Mouse (Mus musculus): ENCODE results near the gene Cul9. TPM values are rescaled to one million over a fixed set of nuclear protein-coding genes. Genes with fewer than 3 reads are reported as not detected.
"Not testable (repeated sequence)": the region's sequence is repeated elsewhere in the genome, so short reads cannot be mapped to it uniquely, and the experiment has no call there.

Cul9 gene
- total RNA-seq (2021), result 10 to 100 TPM; 26.2 to 26.6 TPM
- long read RNA-seq, experiment 1, partial matches to known transcripts, result 3 of 3 reads
- long read RNA-seq, experiment 1, other reads (novel, unspliced or antisense), result 0 of 3 reads
- long read RNA-seq, experiment 2, partial matches to known transcripts, result 15 of 25 reads
- long read RNA-seq, experiment 2, other reads (novel, unspliced or antisense), result 10 of 25 reads

DNA sequence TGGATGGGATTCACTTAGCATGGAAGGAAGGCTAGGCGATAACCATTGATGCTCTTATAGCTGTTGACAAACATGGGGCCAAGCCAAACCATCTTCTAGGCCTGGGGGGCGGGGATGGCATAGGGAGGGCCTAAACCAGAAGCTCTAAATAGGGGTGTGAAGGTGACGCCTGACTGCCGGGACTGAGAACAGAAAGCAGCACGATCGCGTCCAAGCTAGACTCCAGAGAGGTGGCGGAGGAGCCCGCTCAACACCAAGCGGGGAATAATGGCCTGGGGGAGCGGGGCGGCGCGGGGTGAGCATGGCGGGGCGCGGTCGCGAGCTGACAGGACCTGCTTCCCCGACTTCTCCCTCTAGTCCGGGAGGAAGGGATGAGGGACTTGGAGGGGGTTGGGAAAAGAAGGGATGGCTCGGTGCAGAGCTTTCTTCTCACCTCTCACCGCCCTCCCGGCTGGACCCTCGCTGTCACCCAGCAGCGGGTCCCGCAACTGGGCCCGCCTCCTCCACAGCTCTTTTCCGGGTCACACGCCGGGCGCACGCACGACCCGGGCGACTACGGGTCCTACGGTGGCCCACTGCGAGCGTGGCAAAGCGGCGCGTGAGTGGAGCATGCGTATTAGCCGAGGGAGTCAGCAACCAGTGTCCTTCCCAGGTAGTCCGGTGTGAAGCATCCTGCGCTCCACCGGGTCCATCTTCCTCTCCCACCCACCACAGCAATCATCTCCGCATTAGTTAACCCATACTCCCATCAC, at the start of gene Cul9:
Gene Cul9, minus strand, starts transcription at position 576 of the 752 bp plus-strand sequence.
- peak; percentile 60 to 70 for DNase-seq (ENCODE audit: low spot score in 2 of 2)

DNA sequence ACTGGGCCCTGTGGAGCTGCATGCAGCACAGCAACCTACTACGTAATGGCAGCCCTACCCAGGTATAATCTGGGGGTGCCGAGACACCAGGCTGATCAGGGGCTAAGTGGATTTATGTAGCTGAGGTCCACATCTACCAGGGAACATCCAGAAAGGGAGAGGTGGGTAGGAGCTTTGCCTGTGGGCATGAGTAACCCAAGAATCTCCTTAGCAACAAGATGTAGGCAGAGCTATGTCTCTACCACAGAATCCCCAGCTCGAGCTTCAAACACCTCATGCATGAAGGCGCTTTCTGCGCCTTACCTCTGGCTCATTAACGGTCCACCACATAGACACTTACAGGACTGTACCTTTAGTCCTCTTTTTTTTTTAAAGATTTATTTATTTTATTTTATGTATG, 49.1 kb upstream of the Cul9 start:
- no peak for DNase-seq (ENCODE audit: low spot score in 2 of 2)

DNA sequence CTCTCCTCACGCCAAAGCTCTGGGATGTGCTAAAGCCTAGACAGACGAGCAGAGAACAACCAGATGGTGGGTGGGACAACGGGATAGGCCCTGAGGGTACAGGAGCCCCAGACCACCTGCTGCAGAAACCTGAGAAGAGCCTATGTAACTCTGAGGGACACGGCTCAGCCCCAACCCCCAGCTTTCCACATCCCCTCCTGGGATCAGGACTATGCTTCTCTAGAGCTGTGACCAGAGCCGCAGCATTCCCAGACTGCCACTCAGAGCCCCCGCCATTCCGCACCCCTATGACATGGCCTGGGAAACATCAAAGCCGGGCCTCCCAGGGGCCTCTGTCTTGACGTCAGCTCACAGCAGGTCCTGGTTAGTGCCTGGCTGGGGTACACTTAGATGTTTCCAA, 48.4 kb upstream of the Cul9 start:
- DNase-seq (ENCODE audit: low spot score in 2 of 2), result no peak

DNA sequence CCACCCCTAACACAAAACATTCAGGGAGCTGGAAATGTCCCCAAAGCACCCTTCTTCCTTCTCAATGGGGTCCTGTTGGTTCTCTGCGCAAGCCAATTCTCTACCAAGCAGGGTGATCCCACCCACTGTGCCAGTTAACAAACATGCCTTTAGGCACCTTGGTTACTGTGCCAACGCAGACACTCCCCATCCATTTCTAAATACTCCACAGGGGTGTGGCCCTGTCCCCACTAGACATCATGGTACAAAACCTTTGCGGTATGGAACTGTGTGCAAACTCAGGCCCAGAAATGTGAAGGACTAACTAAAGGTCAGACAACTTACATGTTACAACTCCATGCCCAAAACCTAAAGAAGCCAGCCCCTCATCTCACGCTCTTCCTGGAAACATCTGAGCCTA, 46.9 kb upstream of the Cul9 start:
- no peak for DNase-seq (ENCODE audit: low spot score in 2 of 2)

DNA sequence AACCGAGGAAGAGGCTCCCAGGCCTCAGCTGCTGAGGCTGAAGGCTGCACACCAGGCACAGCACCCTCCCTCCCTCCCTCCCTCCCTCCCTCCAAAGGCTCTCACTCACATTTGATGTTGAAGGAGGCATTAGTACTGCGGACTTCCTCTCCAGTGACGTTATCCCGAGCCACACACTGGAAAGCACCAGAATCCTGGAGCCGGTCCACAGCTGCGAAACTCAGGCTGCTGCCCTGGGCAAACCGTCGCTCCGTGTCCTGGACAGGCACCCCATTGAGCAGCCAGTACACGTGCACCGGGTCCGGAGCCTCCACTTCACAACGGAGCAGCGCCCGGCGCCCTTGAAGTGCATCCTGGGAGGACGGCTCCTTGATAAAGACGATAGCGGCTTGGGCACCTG, 45.2 kb upstream of the Cul9 start:
- DNase-seq (ENCODE audit: low spot score in 2 of 2), result no peak

DNA sequence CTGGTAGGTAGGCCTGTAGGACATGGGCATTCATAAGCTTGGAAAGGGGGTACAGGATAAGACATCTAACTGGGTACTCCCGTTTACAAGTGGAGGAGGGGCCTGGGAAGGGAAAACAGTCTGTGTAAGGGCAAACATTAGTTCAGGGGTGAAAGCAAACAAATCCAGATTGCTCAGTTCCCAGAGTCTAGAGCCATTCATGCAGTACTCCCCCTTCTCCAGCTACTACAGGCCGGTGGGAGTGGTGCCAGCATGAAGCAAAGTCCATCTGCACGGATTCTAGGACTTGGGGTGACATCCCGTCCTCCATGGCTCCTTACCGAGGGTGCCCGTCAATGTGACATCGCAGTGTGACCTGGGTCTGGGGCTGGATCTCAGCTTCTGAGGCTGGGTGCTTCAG, 44.3 kb upstream of the Cul9 start:
- DNase-seq (ENCODE audit: low spot score in 2 of 2), result no peak

DNA sequence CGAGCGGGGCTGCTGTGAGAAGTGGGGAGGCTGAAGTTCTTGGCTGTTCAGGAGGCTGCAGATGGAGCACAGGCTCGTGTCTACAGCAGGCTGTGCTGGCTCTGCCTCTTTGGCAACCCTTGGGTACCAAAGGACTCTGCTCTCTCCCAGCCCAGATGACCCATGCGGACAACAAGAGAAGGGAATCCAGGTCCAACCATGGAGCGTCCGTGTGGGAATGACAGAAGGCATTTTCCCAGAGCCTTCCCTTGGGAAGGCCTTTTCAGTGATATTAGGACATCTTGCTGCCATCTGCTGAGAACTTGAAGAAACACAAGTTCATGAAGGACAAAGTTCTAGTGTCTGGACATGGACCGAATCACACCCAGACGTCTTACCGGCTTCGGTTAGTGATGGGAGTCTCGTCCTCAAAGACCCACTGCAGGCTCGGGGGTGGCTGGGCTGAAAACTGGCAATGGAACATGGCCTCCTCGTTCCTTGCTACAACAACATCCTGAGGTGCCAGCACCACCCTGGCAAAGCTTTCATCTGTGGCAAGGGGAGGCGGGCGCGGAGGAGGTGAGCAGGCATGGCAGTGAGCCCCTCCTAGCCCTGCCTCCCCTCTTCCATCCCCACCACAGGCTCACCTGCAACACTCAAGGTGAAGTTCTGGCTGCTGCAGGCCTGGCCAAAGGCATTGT, 43.6 kb upstream of the Cul9 start:
- DNase-seq (ENCODE audit: low spot score in 2 of 2), result no peak

DNA sequence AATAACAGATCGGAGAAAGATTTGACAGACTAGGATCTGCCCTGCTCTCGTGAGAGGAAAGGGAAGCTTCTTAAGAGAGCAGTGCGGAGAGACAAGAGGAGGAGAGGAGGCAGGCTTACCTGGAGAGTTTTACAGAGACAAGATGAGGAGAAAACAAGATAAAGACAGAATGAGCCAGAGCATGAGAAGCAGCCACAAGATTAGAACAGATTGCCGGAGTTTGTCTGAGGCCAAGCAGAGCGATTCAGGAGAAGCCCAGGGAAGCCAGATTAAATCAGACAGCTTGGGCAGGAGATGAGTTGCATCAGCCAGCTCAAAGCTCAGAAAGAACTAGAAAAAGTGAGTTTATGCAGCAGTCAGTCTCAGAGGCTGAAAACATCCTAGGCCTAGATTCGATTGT, 42.7 kb upstream of the Cul9 start:
- DNase-seq (ENCODE audit: low spot score in 2 of 2), result no peak

DNA sequence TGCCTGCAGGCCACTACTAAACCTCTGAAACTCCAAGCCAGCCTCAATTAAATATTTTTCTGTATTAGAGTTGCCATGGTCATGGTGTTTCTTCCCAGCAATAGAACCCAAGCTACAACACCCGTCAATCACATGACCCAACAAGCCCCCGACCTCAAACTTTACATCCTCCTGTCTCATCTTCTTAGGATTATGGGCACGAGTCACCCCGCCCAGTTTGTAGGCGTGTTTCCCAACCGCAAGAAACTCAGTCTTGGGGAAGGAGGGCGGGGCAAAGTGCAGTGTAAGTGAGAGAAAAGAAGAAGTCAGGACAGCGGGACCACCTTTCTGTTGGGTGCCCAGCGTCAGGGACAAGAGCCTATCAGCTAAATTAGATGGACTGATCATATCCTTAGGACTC, 42.0 kb upstream of the Cul9 start:
- no peak for DNase-seq (ENCODE audit: low spot score in 2 of 2)

DNA sequence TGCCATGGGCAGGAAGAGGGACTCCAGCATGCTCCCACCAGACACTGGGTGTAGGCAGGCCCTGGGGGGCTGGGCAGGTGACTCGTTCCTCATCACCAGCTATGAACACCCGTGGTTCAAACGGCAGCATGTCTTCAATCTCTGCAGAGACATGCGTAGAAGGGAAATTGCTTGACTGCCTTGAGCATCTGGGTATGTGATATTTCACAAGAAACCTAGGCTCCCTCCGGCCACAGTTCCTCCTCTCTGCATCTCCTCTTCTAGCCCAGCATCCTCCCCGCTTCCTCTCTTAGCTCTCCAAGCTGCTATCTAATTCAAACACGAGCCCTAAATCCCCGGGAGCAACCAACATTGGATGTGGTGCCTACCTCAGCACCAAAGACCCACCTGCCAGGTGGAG, 40.1 kb upstream of the Cul9 start:
- no peak for DNase-seq (ENCODE audit: low spot score in 2 of 2)

DNA sequence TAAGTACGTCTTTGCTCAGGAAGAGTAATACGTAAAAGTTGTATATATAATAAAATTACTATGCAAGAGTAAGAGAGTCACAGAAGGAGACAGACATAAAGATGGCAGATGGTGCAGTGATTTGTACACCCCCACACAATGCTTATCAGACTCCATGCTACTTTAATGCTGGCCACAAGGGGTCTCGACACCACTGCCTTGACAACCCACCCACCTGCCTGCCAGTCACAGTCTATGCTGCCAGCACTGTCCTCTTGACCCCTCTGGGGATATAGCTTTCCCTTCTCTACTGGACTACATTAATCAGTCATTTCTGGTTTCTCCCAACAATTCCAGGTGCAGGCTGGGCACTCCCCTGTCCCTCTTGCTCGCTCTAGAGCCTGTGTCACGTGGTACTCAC, 32.5 kb upstream of the Cul9 start:
- no peak for DNase-seq (ENCODE audit: low spot score in 2 of 2)

DNA sequence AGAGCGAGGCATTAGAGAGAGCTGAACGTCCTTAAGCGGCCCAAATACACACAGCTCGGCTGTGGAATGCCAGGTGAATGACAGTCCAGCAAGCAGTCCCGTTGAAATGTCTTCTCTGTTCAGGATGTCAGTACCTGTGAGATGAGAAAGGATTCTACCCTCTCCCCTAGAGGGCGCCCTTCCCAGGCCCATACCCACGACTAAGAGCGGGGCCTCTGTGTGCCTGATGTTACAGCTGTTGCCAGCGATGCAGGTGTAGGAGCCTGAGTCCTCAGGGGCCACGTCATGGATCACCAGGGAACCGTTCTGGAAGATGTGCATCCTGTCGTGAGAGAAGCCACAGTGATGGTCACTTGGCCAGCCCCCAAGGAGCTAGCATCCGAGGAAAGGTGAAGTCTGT, 29.9 kb upstream of the Cul9 start:
- DNase-seq (ENCODE audit: low spot score in 2 of 2), result no peak

DNA sequence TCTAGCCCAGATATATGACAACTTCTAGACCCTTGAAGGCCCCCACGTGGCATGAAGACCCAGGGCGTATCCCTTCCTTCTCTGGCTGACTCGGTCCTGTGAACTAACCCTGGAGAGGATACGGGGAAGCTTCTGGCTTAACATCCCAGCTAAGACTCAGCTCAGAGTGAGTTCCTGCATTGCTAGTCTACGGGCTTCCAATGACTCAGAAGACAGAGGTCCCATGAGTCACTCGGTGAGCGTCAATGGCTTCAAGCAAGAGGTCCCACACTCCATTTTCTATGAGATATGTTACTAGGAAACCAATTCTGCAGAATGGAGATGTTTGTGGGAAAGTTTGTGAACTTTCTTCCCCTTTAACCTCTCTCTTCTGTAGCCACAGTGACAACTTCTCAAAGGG, 28.3 kb upstream of the Cul9 start:
- DNase-seq (ENCODE audit: low spot score in 2 of 2), result no peak

DNA sequence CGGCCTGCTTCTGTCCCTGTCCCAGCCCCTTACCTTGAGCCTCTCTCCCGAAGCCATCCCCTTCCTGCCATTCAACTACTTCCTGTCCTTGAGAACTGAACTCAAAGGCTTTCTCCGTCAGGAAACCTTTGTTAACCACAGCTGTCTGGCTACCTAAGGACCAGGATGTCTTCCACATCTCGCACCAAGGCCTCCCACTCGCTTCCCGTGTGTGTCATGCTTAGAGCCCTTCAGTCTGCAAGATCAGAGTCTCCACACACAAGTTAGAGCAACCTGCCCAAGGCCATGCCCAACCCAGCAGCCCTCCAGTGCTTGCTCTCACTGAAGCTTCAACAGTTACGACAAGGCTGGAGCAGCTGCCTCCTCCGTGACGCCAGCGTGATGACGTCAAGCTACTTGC, 24.8 kb upstream of the Cul9 start:
- DNase-seq (ENCODE audit: low spot score in 2 of 2), result no peak

DNA sequence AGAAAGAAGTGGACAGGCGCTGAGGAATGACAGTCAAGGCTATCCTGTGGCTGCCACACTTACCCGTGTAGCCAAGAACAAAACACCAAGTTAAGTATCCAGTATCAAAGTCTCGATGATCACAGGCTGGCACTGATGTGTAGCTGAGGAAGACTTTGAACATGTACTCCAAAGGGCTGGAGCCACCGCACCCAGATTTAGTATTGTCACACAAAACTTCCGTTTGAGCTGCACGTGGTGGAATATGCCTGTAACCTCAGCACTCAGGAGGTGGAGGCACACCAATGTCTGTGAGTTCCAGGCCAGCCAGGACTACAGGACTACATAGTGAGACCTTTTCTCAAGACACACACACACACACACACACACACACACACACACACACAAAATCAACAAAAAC, 13.0 kb upstream of the Cul9 start:
- DNase-seq (ENCODE audit: low spot score in 2 of 2), result no peak

DNA sequence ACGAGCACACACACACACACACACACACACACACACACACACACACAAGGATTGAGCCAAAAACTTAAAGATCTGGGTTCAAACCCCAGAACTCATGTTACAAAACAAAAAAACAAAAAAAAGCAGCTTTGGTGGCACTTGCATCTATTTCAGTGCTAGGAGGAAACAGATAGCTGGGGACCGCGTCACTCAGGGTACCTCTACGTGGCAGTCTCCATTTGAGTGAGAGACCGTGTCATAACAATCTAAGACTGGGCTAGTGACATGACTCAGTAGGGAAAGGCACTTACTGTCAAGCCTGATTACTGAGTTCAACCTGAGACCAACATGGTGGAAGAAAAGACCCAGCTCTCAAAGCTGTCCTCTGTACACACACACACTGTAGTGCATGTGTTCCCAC, 12.0 kb upstream of the Cul9 start:
- no peak for DNase-seq (ENCODE audit: low spot score in 2 of 2)

DNA sequence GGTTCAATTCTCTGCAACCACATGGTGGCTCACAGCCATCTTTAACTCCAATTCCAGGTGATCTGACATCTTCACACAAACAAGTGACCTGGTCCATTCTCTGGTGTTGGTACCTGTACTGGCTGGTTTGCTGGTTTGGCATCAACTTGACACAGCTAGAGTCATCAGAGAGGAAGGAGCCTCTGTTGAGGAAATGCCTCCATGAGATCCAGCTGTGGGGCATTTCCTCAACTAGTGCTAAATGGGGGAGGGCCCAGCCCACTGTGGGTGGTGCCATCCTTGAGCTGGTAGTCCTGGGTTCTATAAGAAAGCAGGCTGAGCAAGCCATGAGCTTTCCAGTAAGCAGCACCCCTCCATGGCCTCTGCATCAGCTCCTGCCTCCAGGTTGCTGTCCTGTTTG, 11.1 kb upstream of the Cul9 start:
- DNase-seq (ENCODE audit: low spot score in 2 of 2), result not testable (repeated sequence)

DNA sequence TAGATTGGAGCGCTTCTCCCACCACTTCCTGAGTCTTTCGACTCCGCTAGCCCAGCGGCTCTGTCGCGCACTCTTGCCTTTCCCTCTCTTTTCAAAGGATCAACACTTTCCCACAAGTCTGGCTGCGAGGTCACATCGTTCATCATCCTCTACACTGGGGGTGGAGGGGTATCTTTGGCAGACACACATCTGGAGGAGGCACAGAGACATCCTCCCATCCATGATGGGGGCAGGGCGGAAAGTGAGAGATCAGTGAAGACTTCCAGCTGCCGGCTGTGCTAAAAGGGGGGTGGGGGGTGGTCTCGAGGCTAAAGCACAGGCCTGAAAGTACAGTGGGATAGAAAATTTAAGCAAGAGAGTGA, 10.4 kb upstream of the Cul9 start:
- DNase-seq (ENCODE audit: low spot score in 2 of 2), result no peak

DNA sequence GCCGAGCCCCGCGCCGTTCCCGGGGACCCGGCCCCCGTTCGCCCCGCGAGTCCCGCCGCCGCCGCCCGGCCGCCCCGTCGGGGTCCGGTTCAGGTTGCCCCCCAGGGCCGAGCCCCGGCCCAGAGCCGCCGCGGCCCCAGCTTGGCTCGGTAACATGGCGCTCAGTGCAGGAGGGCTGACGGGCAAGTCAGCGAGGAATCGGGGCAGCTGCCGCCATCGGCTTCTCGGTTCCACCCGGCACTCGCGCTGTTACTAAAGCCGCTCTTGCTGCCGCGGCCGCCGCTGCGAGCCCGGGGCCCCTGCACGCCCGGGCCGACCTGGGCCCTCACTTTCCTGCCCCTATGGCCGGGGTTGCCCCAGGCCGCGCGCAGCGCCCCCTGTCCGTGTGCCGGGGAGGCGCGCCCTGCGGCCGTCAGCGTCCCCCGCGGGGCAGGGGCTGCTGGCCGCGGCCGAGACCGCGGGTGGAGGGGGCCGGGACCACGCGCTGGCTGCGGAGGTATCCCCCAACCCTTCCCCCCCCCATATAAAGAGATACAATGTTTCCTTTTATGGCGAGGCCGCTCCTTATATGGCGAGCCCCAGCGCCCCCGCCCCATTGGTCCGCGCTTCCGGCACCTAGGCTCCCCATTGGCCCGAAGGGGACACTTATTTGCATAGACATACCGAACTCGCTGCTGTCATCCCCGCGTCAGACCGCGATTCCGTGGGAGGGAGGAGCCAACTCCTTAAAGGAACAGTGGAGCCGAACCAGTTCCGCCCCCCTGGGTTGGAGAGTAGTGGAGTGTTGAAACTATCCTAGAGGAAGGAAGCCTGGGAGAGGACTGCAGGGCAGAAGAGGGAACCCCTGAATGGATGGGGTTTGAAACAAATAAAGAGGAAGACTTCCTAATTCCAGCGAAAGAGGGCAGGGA, 9.7 kb upstream of the Cul9 start, which contains the start of gene Srf:
Gene Srf, minus strand, starts transcription at position 503 of the 911 bp plus-strand sequence.
- DNase-seq (ENCODE audit: low spot score in 2 of 2), result peak; percentile 78 to 89

DNA sequence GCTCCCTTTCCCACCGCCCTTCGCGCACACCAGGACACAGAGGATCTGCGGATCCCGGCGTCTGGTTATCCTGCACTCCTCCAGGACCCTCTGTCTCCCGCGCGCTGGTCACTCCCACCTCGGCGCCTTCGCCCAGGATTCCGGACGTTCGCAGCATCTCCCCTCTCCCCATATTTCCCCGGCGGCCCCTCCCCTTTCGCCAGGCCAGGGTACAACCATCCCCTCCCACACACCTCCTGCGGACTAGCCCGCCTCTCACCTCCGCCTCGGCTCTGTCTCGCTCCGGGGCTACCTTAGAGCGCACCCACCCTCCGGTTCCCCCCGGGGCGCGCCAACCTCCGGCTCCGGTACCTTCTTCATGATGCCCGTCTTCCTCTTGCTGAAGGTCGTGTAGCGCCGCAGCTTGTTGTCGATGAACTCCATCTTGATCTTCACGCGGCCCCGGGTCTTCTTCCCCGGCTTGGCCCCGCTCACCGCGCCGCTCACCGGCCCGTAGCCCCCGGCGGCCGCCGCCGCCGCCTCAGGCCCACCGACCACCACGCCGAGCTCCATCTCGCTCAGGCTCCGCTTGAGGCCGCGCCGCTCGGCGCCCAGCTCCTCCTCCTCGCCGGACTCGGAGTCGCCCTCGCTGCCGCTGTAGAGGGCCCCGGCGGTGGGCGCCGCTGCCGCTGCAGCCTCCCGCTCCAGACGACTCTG, 8.9 kb upstream of the Cul9 start:
- DNase-seq (ENCODE audit: low spot score in 2 of 2), result no peak

DNA sequence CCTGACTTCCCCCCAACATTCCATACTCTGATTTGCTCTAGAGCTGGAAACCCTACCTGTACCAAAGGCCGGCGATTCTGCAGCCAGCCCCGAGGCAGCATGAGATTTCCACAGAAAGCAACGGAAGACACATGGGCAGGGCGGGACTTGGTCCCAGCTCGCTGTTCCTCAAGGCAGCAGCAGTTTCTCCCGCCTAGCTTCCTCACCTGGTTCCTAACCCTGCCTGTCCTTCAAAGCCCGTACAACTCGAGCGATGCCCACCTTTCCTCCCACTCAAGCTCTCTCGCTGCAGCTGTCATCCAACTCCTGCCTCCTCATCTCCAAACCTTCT, 8.4 kb upstream of the Cul9 start:
- DNase-seq (ENCODE audit: low spot score in 2 of 2), result no peak

Data from adrenal gland, postnatal 4 days (tissue).